Mouse (Mus musculus): Measurements from ENCODE around the gene Ppp1r1b.

The Ppp1r1b gene

DNA sequence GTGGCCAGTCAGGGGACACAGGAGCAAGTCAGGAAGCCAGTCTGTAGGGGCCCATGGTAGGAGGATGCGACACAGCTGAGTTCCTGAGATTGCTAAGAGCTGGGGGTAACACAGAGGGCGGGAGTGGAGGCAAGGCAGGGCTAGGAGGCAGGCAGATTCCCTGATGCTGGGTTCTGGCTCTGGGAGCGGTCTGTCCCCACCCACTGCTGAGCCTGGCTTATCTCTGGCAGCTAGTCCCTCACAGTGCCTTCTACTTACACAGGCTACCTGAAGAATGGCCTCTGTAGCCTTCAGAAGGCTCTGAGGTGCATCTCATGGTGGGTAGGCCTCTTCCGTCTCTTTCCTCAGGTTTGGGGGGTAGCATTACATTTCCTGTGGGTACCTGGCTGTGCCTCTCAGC lies 44.4 kb downstream of the Ppp1r1b start:
- DNase-seq (ENCODE audit: low spot score in 2 of 2) = no peak

DNA sequence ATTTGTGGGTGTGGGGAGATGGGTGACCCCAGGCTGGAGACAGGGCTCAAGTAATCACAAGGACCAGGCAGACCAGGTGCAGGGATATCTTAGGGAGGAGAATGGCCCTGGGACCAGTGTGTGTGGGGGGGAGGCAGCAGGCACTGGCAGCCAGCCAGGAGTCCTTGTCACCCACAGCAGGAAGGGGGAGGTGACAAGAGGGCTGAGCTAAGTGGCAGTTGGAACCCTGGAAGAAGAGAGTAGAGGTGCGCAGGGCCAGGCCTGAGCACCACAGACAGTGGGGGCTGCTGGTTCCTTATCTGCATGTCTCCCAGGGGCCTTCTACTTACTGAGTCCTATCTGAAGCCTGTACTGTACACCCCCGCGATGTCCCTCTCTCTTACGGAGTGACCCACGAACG lies 45.1 kb downstream of the Ppp1r1b start:
- DNase-seq (ENCODE audit: low spot score in 2 of 2) = peak; percentile 81 to 82

DNA sequence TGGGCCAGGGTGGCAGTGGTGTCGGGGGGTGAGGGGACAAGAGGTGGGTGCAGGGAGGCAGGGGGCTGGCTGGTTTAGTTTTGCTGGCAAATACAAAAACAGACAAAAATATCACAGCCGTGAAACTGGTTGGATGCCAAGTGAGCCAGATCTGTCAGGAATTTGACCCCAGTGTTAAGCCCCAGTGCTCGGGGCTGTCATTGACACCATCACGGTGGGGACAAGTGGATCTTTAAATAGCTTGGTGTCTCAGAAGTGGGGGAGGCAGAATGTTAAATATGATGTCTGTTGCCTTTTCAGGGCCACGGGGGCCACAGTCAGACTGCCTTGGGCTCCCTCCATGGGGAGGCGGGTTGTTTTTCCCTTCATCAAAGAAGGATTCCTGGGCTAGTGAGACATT lies 46.1 kb downstream of the Ppp1r1b start:
- no peak for DNase-seq (ENCODE audit: low spot score in 2 of 2)

DNA sequence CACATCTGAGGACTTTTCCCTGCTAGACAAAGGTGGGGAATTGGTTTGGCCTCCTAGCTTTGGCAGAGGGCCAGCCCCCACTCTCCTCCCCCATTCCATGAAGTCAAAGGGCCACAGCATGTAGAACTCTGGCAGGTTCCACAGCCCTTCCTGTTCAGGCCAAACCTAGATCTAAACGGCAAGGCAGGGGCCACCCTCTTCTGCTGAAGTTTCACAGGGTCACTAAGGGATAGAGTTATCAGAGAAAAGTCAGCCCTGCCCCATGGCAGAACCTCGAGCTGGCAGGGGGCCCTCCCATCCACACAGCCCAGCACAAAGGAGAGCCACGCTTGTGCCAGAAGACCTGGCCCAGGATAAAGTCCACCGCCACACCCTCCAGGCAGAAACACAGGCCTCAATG lies 46.8 kb downstream of the Ppp1r1b start:
- DNase-seq (ENCODE audit: low spot score in 2 of 2) = no peak

DNA sequence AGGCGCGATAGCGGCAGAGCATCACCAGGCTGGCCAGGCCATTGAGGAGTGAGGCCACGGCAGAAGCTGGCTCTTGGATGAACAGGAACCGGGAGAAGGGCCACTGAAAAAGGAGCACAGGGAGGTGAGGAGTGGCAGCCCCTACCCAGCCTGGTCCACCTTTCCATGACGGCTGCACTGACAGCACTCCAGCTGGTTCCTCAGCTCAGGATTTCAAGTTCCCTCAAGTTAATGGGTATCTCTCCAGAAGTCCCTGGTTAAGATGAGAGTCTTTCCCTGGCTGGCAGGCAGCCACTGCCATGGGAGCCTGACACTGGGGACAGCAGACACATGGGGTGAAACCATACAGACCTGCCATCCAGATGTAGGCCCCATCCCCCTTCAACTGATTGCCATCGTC lies 49.7 kb downstream of the Ppp1r1b start:
- no peak for DNase-seq (ENCODE audit: low spot score in 2 of 2)

DNA sequence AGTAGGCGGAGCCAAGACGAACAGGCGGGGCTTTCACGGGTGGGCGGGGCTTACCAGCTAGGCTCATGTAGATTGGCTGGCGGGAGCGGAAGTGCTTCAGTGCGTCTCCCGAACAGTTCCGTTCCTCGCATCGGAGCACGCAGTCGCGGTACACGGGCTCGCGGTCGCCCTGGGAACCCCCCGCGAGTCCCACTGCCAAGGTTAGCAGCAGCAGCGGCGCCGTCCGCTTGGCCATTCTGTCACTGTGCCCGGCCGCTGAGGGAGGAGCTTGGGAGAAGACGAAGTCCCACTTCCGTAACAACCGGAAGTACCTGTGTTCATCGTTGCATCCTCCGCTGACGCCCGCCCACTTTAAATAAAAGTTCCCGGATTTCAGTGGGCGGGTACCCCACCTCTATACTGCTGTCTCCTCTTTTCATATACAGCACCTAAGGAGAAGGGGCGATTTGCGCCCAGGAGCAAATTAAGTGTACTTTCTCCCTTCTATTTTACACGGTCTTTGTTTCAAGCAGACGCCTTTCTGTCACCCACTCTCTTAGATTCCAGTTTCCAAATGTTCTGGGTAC lies 52.0 kb downstream of the Ppp1r1b start, which contains the start of gene Pgap3:
Gene Pgap3, minus strand, starts transcription at position 330 of the 566 bp plus-strand sequence.
- peak; percentile 78 to 81 for DNase-seq (ENCODE audit: low spot score in 2 of 2)

DNA sequence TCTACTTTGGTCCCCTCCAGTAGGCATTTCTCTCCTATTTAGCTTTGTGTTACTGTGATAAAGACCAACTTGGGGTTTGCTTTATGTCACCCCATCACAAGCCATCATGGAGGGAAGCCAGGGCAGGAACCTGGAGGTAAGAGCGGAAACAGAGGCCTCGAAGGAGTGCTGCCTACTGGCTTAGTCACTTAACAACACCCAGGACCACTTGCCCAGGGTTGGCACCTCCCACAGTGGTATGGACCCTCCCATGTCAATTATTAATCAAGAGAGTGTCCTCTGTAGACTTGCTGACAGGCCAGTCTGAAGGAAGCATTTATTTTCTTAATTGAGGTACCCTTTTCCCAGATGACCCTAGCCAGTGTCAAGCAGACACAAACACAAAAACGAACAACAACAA lies 52.6 kb downstream of the Ppp1r1b start:
- DNase-seq (ENCODE audit: low spot score in 2 of 2) = no peak

DNA sequence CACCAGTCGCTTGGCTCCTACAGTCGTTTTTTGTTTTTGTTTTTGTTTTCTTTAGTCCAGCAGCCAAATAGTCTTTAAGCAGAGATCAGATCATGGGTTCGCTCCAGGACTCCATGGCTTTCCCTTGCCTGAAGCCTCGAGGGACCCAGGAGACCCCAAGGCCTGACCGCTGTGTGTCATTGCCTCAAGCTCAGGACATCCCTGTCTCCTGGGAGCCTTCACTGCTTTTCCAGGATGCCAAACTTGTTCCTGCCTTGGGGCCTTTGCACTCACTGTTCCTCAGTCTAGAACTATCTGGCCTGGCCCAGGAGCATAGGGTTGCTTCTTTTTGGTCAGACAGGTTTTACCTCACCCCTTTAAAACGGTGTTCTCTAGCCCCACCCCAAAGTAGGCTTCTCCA lies 58.4 kb downstream of the Ppp1r1b start:
- DNase-seq (ENCODE audit: low spot score in 2 of 2) = no peak

All from thymus, postnatal 10 days (tissue).